Mouse (Mus musculus) CD4-positive naive resting alpha-beta T cell, adult 57 days (primary cell): Measurements from ENCODE around the gene Mrps18b. TPM values are rescaled to one million over a fixed set of nuclear protein-coding genes. Genes with fewer than 3 reads are reported as not detected.

Experiments used
- total RNA-seq: library from RNA; stranded (reverse); gene quantifications from one replicate; pipeline ENCODE4 v1.2.4, GENCODE M21; 2023

The Mrps18b gene
- 61.0 TPM for total RNA-seq

DNA sequence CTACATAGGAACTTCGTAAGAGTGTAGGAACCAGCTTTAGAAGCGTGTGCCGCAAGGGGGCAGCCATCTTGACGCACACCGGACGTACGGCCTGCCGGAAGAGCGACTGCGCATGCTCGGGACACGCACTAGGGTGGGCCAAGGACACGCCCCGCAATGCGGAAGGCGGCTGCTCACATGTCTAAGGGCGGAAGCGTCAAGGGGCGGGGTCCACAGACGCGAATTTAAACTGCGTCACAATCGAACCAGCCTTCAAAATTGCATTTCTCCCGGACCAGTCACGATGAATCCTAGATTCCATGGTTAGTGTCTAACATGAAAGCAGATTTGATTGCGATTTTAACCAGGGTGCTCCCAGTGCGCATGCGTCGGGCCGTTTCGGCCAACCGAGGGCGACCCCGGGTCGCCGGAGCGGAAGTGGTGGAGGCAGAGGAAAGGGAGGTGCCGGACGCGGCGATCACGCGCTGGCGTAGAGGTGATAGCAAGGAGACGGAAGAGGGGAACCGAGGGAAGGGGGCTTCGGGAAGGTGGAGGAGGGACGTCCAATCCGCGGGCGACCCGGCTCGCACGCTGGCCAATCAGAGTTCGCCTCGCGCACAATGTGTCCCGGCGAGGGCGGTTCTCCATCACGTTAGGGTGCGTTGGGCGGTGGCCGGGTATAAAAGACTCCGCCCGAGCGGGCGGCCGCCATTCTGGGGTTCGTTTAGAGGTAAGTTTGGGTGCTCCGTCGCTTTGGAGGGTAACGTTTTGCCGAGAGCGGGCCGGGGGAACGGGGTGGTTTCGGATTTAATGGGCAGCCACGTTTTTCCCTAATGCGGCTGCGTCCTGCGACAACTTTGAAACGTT, at the start of gene Mrps18b, which contains the start of gene Ppp1r10:
Gene Mrps18b, minus strand, starts transcription at position 93 of the 846 bp plus-strand sequence.
Gene Ppp1r10, plus strand, starts transcription at position 138 of the 846 bp plus-strand sequence.

DNA sequence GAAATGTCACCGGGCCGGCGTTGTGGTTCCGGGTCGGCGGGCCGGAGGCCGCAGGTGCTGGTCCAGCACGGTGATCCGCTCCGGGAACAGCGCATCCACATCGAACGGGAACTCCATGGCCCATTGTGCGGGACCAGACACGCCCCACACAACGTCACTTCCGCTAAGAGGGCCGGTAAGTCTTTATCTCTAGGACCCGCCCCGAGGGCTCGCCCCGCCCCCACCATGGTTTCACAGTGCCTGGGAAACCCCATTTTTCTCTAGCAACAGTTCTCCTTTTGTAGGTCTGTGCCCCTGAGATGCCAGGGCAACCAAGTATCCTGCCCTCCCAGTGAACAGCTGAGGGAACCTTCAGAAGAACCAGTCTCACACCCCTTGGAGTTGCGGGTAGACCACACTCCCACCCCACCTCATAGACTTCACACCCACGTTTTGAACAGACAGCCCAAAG, 6.2 kb downstream of the Mrps18b start, which contains the start of gene Atat1:
Gene Atat1, minus strand, starts transcription at position 157 of the 451 bp plus-strand sequence.

DNA sequence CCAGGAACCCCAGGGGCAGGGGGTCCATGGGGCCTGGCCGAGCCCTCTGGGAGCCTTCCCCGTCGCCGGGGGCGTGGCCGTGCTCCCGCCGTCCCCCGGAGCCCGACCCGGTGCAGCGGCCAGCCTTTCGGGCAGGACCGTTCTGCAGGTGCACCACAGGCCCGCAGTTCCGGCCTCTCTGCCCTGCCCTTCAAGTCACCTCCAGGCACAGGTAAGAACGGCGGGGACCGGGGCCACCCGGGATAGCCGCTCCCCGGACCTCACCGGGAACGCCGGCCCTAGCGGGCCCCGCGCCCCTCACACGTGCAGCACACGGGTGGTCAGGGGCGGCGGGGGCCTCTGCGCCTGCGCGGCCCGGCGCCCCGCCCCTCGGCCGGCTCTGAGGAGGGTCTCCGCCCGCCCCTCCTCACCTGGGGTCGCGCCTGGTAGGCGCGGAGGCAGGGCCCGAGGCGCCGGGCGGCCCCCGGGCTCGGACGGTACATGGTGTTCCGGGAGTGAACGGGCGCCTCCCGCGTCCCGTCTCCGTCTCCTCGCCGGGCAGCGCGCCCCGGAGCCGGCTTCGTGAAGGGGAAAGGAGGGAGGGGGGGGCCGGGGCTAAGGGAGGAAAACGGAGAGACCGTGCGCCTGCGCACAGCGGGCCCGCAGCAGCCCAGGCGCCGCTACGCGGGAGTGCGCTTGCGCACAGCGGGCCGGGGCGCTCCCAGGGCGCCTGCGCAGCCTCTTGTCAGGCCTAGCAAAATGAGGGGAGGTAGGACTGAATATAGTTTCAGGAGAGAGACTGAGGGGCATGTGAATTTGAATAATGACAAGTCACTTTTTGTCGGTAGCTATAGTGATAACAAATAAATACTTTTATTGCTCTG, 19.2 kb downstream of the Mrps18b start, which contains the start of gene 2310061I04Rik:
Gene 2310061I04Rik, minus strand, starts transcription at position 651 of the 863 bp plus-strand sequence.

DNA sequence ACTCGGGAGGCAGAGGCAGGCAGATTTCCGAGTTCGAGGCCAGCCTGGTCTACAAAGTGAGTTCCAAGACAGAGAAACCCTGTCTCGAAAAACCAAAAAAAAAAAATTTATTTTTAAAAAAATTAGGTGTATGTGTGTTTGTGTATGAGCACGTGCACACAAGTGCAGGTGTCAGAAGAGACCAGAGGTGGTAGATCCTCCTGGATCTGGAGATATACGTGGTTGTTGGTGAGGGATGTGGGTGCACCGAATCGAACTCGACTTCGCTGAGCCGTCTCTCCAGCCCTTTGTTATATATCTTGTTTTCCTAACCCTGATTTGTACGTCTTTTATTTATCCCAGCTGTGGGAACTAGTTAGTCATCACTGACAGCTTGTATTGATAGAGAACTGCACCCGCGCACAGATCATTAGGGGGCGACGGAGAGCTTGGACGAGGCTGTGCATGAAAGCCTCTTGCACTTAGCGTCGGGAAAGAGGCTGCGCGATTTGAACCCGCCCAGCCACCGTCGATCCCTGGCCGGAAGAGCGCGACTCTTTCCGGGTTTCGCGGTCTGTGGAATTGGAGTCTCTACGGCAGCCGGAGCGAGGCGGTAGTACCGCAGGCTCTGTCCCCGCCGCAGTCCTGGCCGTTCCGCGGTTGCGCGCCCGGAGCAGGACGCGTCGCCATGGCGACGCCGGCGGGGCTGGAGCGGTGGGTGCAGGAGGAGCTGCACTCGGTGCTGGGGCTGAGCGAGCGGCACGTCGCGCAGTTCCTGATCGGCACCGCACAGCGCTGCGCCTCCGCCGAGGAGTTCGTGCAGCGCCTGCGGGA, 36.7 kb downstream of the Mrps18b start, which contains the start of gene Dhx16:
Gene Dhx16, plus strand, starts transcription at position 575 of the 813 bp plus-strand sequence.

DNA sequence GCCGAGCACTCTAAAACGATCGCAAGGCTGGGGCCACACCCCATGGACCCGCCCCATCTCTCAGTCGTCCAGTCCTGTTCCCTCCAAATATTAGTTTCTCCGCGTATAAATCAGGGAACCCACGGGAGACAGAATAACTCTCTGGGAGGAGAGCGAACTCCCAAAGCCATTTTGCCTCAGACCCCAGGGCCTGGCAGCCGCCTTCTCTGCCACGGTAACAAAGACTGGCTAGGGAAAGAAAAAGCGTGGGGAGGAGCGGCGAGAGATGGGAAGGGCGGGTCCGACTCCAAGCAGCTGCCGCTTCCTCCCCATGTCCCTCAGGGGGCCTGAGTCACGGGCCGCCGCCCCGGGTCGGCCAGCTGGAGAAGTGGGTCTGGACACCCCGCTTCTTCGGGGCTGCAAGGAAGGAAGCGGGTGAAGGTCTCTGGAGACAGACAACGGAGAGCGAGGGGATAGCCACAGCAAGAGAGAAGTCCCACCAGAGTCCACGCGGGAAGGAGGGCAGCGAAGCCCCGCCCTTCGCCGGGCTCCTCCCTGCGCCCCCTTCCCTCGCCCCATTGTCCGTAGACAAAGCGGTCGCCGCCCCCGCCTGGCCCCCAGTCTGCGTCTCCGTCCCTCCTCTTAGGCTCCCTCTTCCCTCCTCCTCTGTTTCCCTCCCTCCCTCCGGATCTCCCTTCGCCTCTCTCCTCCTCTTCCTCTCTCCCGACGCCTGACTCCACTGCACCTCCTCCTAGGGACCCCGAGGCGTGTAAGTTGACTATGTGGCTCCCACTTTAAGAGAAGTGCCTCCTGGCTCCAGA, 50.5 kb downstream of the Mrps18b start, which contains the start of gene Ppp1r18:
Gene Ppp1r18, plus strand, starts transcription at position 113 of the 800 bp plus-strand sequence.

DNA sequence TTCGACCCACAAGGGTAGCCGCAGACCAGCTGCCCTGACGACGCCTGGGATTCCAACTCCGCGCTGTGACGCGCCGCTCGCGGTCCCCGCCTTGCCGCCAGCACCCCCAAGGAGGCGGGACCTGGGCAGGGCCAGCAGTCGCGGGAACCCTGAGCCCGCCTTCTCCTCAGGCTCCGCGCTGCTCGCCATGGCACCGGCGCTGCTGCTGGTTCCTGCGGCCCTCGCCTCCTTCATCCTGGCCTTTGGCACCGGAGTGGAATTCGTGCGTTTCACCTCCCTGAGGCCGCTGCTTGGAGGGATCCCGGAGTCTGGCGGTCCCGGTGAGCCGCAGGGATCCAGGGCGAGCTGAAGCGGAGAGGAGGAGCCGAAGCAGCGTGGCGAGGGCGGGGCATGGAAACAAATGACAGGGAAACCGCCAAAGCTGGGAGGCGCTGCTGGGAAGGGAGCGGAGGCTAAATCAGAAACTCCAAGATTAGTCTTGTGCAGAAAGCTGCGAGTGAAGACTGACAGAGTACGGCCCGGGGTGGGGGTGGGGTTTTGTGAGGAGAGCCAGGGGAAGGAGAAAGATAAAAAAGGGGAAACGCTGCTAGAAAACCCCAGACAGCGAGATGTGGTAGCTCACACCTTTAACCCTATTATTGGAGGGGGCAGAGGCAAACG, 54.9 kb downstream of the Mrps18b start, which contains the start of gene Nrm:
Gene Nrm, plus strand, starts transcription at position 121 of the 660 bp plus-strand sequence.

Other genes starting within 250 kb of the Mrps18b start
- gene Vars2, start 248.8 kb downstream of the Mrps18b start, total RNA-seq: 49.3 TPM
- 15.8 TPM for gene Gtf2h4, start 242.7 kb downstream of the Mrps18b start, total RNA-seq
- 15.5 TPM for gene Ddr1, start 211.8 kb downstream of the Mrps18b start, total RNA-seq
- 6.3 TPM for gene Ier3, start 94.7 kb downstream of the Mrps18b start, total RNA-seq
- gene Flot1, start 93.2 kb downstream of the Mrps18b start, total RNA-seq: 46.7 TPM
- gene Tubb5, start 78.1 kb downstream of the Mrps18b start, total RNA-seq: 496 TPM
- 79.2 TPM for gene Mdc1, start 74.9 kb downstream of the Mrps18b start, total RNA-seq
- gene Nrm, start 55.1 kb downstream of the Mrps18b start, total RNA-seq: 19.7 TPM
- 272 TPM for gene Ppp1r18, start 50.8 kb downstream of the Mrps18b start, total RNA-seq
- gene Dhx16, start 36.6 kb downstream of the Mrps18b start, total RNA-seq: 95.2 TPM
- gene 2310061I04Rik, start 19.0 kb downstream of the Mrps18b start, total RNA-seq: 30.0 TPM
- 13.5 TPM for gene Atat1, start 6.3 kb downstream of the Mrps18b start, total RNA-seq
- gene Ppp1r10, start within 50 bp of the Mrps18b start, total RNA-seq: 184 TPM
- gene Abcf1, start 53.4 kb upstream of the Mrps18b start, total RNA-seq: 129 TPM
- 61.6 TPM for gene Gnl1, start 63.5 kb upstream of the Mrps18b start, total RNA-seq
- 67.0 TPM for gene Prr3, start 63.8 kb upstream of the Mrps18b start, total RNA-seq
- gene H2-T24, start 104.2 kb upstream of the Mrps18b start, total RNA-seq: 25.7 TPM
- 302 TPM for gene H2-T23, start 116.5 kb upstream of the Mrps18b start, total RNA-seq
- 187 TPM for gene H2-T22, start 126.4 kb upstream of the Mrps18b start, total RNA-seq
- gene Gm6034, start 126.6 kb upstream of the Mrps18b start, total RNA-seq: 1.3 TPM
- 87.5 TPM for gene Gm11127, start 142.0 kb upstream of the Mrps18b start, total RNA-seq
- 10.8 TPM for gene Gm19684, start 205.3 kb upstream of the Mrps18b start, total RNA-seq
- gene Gm7030, start 213.0 kb upstream of the Mrps18b start, total RNA-seq: 15.3 TPM